Mouse (Mus musculus): Measurements from ENCODE around the gene Mecom.

Mecom gene

DNA sequence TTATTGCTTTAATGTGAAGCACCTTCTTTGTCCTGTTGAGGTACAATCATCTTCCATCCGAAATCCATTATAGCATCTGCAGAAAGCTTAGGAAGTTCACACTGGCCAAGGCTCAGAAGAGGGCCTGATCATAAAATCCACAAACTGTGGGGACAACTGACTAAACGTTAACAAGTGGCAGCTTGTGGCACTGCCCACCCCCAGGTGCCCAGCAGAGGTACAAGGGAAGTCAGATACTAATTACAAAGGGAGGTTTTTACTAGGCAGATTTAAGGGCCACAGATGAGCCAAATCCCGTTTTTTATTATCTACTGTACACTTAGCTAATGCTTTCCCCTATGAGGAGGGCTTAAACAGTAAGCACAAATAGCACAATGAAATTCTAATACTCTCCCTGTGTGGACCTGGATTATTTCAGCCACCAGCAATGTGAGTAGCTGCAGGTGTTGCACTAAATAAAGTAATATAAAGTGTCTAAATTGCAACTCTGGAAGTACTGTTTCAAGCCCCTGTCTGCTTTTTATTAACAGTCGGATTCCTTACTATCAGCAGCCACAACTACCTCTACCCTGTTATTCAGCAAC, 443.2 kb downstream of the Mecom start:
- DNase-seq (ENCODE audit: low read depth, low spot score), result no peak

DNA sequence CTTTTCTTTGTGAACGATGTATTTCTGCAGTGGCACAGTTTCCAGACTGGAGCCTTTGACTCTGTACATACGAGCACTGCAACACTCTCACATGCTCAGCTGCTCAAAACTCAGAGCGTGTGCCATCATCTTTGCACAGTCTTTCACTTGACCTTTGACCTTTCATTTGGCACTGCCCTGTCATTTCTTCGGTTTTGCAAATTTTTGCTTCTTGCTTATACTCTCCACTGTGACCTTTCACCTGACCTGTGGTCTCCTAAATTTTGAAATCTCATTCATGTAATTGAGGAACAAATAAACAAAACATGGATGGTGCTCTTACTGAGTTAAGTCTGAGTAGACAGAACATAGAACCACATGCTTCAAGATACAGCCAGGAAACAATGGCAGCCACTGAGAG, 446.7 kb downstream of the Mecom start:
- no peak for DNase-seq (ENCODE audit: low read depth, low spot score)

DNA sequence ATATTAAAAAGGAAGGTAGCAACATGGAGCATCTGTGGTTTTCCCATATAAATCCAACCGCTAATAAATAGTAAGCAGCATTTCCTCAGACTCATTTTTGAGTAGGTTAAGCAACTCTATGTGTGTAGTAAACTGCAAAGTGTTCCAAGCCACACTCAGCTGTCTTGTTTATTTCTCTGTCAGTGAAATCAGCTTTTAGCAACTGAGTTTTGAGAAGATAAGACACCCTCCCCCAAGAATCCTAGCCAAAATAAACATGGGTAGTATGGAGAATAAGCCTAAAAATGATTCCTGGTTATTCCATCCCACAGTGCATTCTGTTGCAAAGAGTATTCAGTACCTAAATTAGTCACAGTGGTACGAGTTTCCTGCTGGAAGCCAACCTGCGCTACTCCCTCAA, 450.1 kb downstream of the Mecom start:
- DNase-seq (ENCODE audit: low read depth, low spot score), result no peak

DNA sequence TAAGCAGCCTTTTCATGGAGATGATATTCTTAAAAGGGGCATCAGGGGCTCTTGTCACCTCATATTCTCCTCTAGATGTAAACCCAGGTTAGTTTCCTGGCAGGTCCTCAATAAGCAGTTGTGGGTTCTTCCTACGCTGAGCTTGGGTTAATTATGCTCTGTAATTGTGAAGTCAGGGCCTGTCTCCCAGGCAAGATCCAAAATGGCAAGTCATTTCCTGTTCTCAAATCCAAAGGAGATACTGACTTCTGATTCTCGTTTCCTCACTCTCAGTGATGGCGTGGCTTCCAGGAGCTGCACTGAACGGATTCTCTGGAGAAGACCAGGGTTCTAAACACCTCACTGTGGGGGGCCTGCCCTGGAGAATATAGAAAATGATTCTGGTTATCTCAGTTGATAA, 450.7 kb downstream of the Mecom start:
- DNase-seq (ENCODE audit: low read depth, low spot score), result no peak

DNA sequence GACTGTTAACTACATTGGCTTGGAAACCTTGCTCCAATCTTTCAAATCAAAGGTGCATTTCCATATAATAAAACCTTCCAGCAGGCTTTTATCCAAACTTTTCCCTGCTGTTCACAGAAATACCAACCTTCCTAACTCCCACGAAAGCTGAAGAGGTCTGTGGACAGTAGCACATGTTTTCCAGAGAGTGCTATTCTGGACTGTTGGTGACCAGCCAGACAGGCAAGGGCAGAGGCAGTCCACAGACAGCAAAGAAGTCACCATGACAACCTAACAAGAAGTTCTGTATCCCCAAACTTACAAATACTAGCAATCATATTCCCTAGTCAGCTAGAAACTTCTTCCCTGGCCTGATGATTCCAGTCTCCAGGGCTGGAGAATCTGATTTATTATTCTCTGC, 454.8 kb downstream of the Mecom start:
- no peak for DNase-seq (ENCODE audit: low read depth, low spot score)

DNA sequence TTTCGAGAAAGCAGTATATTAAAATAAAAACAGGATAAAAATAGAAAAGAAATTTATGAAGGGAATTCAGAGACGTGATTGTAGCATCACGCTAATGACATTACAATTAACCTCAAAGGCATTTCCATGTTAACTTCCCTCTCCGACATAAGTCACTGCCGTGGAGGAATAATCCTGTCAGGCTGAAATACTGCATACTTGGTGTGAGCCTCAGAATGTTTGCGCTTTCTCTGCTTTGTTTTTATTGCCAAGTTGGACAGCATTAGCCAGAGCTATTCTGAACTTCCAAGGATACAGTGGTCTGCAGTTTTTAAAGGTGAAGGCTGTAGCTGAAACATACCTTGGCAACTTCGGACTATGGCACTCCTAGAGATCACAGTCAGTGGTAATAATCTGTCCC, 455.3 kb downstream of the Mecom start:
- DNase-seq (ENCODE audit: low read depth, low spot score), result no peak

DNA sequence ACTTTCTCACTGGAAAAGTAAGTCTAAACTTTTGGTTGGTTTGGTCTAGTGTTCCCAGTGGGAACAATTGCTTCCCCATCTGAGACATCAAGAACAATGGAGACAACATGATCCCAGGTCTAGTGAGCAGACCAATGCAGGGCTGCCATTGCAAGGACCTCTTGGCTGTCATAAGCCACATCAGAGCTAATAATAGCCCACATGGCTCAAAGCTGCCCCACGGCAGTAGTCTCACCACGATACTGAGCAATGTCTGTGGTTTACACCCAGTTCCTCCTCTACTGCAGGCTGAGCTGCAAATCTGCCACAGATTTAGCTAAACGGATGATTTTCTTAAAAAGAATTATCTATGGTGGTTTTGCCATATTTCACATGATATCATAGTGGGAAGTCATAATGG, 455.9 kb downstream of the Mecom start:
- DNase-seq (ENCODE audit: low read depth, low spot score), result no peak

DNA sequence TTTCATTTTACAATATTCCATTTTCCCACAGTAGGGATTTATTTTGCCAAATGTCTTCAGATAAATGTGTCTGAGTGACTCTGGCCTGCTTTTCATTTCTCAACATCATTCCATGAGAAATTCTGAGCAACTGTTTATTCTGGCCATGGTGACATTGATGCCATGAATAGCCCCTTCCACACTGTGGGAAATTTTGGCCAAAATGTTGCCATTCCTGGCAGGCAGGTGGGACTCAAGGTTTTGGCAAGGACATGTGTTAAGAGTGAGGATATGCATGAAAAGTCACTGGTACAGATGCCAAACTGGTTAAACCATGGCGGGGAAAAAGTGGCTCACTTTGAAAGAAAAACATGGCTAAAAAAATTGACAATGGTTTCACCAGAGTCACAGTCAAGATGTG, 456.4 kb downstream of the Mecom start:
- DNase-seq (ENCODE audit: low read depth, low spot score), result no peak

DNA sequence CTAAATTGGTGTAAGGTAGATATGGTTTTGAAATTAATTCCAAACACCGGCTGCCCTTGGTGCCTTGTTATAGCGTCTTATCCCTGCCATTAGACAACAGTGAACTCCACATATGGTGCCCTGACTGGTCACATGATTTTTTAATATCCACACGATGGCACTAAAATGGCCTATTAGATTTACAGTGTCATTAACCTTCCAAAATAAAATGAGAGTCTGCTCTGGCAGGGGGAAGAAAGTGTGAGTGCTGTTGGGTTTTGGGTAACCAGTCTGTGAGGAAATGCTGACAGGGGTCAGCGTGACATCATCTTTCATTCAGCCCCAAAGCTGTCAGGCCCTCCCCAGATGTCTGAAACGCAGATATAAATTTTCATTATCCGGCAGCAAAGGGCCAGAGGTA, 461.7 kb downstream of the Mecom start:
- DNase-seq (ENCODE audit: low read depth, low spot score), result no peak

DNA sequence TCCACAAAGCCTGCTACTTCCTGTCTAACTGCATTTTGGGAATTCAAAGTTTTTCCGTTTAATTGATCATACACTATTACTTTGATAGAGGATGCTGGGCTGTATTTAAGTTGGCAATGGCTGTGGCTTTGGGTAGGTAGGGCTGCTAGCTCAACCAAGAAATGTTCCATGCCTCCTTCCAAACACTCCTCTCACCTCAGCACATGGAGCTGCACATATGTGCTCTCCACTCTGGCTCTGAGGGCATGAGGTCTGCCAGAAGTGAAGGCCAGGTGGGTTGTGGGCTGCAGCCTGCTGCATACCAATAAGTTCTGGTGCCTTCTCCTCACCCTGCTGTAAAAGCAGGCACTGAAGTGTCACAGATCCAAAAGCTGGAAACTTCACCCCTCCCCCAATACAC, 464.0 kb downstream of the Mecom start:
- no peak for DNase-seq (ENCODE audit: low read depth, low spot score)

DNA sequence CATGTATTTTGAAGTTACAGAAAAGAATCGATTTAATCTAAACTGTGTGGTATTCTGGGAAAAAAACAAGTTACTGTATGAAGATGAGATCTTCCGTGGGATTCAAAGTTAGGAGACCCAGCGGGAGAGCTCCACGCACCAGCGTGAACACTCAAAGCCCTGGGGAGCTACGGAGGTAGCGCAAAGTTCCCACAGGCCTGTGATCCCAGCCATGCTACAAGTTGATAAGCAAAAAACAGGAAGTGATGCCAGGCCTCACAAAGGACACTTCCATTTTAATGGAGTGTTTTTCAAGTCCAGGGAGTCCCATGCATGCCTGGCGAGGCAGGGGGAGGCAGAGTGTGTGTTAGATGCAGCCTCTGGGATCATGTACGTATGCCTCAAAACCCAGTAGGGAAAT, 464.5 kb downstream of the Mecom start:
- no peak for DNase-seq (ENCODE audit: low read depth, low spot score)

DNA sequence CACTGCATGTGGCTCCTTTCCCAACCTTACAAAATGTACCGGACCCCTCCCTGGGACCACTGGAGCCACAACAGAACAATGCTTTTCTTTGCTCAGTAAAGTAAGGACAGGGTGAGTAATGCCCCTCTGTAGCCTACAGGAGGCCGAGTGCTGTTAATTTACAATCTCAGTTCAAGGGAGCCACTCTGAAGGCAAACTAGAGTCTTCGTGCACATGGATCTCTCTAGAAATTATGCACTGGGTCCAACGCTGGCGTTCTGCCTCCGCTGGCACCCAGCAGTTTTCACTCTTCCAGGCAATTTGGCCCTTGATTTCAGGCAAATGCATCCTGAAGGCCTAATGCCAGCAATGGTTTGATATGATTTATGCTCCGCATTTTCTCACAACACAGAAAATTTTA, 467.0 kb downstream of the Mecom start:
- DNase-seq (ENCODE audit: low read depth, low spot score), result peak; percentile 56

DNA sequence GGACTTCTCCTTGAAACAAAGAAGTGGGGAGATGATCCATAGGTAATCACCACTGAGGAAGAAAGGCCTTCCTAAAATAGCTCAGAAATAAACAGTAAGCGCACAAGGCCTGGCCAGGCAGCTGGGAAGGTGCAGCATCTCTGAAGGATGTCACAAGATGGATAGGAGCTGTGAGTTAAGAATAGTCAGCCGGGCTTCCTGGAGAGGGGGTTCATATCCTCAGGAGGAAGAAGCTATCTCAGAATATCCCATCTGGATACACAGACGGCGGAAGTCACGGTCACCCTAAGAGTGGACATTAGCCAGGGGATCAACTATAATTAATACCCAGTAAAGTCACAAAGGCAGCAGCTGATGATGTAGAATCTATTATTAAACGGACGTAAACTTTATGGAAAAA, 471.3 kb downstream of the Mecom start:
- DNase-seq (ENCODE audit: low read depth, low spot score), result no peak

DNA sequence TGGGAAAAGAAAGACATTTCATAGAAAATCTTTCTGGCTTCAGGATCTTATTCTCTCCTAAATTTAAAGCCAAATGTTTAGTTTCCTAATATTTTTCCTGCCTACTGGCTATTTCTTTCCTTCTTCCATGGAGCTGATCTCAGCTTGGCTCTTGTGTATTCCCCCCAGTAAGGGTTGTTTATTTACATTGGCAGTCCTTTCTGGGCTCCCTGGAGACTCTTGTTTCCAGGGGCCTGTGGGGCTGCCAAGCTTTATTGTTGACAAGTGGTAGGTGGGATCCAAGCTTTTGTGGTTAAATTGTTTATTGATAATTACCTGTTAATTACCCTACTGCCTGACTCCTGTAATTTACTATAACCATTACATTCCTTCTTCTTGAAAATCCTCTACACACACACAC, 476.5 kb downstream of the Mecom start:
- DNase-seq (ENCODE audit: low read depth, low spot score), result no peak

DNA sequence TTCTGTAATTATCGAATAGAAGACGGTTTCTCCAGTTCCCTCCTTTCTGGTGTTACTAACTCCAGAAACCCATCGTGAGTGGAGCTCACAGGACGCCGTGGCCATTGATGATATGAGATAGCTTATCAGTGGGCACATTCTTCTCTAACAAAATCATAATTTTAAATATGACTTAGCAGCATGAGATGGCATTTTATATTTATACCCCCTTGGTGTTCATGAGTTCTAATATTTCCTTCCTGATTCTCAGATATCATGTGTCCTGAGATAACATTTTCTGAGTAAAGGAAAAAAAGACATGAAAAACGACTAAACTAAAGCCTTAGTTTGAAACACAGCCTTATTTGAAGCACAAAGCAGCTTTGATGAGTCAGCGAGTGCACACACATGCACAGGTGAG, 481.3 kb downstream of the Mecom start:
- no peak for DNase-seq (ENCODE audit: low read depth, low spot score)

DNA sequence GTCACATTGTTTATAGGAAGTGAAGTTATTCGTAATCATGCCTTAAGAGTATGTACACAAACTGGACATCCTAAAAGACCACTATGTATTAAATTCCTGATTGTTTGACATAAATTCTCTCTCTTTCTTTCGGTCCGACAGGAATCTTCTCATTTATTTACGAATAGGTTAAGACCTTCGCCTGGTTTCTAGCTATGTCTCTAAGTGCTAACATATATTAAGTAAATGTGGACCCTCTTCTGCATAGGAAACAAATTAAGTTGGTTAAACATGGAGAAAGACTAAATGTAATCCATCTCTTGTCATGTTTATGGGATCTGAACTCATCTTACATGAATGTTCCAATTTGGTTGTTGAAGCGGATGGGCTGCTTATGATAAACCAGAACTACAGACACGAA, 487.8 kb downstream of the Mecom start:
- DNase-seq (ENCODE audit: low read depth, low spot score), result no peak

DNA sequence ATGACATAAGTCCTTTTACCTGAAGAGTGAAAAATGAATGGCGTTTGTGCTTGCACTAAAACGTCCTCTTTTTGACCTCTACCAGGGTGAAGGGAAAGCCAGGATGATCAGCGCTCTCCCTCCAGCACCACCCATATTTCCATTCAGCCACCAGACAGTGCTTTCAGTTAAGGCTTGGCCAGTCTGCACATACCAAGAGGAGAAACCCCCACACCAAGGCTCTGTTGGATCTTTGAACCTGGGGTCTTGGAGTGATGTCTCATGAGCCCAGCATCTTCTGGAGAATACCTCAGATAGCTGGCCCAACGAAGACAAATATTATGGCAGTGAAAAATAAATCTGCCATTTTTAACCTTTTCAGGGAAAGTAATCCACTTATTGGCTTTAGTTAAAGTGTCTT, 488.2 kb downstream of the Mecom start:
- no peak for DNase-seq (ENCODE audit: low read depth, low spot score)

DNA sequence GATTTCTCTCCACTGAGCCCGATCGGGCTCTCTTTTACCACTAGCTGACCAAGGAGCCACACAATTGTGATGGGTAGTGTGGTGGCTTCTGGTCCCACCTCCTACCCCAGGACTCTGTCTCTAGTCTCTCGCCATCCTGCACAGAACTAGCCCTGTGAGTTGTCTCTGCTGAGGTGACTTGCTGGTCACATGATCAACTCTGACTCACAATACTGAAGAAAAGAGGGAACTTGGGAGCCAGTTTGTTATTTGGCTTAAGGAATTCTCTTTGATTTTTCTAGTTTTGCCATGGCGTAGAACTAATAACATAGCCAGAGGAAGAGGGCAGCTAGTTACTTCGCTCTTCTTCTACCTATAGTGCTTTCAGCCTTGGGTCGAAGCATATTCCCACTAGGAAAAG, 496.5 kb downstream of the Mecom start:
- no peak for DNase-seq (ENCODE audit: low read depth, low spot score)

DNA sequence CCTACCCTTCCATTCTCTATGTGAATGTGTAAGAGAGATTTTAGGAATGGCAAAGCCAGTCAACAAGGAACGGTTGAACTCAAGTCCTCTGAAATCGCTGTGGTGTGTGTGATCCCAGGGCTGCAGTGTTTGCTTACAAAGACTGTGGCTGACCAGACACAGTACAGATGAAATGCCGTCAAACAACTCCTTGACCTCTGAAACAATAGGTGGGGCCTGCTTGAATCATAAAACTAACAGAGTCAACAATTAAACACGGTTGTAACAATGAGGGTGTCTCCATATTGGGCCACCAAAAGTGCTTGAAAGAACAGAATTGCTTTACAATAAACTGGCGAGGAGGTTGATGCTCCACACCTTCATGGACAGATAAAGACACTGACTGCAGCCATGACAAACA, 497.0 kb downstream of the Mecom start:
- DNase-seq (ENCODE audit: low read depth, low spot score), result no peak

DNA sequence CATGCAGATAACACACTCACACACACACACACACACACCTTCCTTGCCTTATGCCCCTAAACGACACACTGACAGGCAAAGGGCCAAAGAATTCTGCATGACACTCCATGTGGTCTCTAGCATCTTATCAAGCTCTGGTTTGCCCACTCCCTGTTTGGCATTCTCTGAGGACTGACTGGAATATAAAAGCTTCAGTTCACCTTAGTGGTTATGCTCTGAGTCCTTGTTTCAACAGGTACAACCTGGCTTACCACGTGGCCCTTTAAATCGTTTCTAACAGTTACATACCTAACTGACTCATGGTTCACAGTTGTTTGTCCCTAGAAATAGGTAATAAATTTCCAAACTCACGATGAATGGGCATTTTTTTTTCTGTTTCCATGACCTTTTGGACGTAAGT, 499.0 kb downstream of the Mecom start:
- no peak for DNase-seq (ENCODE audit: low read depth, low spot score)

DNA sequence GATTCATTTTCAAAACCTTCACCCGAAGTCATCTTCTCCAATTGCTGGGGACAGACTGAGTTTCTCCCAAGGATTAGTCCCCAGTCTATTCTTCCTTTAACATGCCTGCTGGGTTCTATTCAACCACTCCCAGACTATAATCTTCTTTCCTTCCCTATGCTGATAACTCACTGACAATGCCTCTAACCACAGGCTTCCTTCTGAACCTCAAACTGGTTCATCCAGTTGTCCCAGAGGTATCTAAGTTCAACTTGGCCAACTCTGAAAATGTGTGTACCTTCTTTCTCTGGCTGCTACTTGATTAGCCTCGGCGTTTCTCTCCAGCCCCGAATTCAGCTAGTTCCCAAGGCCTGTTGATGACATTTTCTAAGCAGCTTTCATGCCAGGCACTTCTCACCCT, 499.7 kb downstream of the Mecom start:
- DNase-seq (ENCODE audit: low read depth, low spot score), result peak; percentile 30

DNA sequence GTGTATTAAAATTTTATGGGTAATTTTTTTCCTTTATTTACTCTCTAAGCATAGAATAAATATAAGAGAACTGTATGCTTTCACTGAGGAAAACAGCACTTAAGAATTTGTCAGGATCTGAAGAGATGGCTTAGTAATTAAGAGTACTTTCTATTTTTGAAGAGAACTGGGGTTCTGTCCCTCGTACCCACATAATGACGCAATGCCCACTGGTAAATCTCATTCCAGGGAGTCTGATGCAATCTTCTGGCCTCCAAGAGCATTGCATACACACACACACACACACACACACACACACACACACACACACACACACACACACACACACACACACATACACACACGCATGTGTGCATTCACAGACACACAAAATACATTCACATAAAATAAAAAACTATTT, 504.3 kb downstream of the Mecom start:
- DNase-seq (ENCODE audit: low read depth, low spot score), result no peak

DNA sequence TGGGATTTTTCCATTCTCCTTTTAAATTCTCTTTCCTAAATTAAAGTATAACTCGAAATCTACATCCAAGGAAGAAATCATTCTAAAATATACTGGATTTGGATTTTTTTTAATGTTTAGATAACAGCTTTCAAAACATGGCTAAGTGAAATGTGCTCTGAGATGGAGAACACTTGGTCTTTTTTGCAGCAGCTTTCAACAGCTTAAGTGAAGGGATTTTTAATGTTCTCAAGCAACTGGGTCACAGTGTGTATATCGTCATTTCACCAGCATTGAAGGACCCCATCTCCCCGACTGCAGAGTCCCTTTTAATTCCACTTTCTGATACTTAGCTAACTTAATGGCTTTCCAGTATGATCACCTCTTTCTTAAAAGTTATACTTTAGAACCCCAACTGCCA, 509.3 kb downstream of the Mecom start:
- no peak for DNase-seq (ENCODE audit: low read depth, low spot score)

DNA sequence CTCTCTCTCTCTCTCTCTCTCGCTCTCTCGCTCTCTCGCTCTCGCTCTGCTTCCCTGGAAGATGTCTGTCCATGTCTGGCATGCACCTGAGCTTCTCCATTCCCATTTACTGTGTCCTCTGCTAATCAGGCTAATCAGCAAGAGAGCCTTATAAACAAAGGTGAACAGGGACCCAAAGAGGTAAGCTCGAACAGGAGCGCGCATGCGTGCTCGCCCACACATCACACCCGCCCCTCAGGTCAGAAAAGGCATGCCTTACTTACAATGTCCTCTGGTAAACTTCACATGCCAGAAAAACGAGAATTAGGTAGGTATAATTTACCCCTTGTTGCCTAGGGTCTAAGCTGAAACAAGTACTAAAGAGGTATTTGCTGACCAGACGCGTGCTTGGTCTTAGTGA, 527.8 kb downstream of the Mecom start:
- DNase-seq (ENCODE audit: low read depth, low spot score), result no peak

DNA sequence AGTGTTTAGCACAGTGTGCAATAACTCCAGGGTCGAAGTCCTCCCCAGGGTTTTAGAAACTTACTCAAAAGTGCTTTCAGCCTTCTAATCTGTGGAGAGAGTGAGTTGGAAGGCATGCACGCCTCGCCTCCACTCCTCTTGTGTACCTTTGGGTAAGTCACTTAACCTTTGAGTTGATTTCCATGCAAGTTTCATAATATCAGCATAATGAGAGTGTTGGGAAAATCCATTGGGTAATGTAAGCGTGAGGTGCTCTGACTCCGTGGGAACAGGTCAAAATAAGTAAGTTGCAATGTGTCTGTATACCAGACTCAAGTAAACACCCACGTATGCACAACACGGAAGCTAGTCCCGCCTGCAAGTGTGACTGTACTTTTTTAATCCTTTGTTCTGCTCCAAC, 528.4 kb downstream of the Mecom start:
- no peak for DNase-seq (ENCODE audit: low read depth, low spot score)
